Mouse (Mus musculus): Measurements from ENCODE around the gene Retsat. TPM values are rescaled to one million over a fixed set of nuclear protein-coding genes. Genes with fewer than 3 reads are reported as not detected.

Gene Retsat
- total and polyA plus RNA-seq, 3 experiments, result 15.5 to 27.7 (median 15.6) TPM

- Histone ChIP-seq H3K4me2 (ENCODE audit: insufficient read depth, low read depth, poor library complexity, severe bottlenecking) (peak overlapping the region; percentile 39), H3K36me3 (replicated peaks in 1 of 2; ENCODE audit: control insufficient read depth in 1 of 2, insufficient read depth in 1 of 2, low read length in 1 of 2) (peaks cover 0 to 38% of the 10 kb centered on the region in 2 experiments), H3K27ac (ENCODE audit: insufficient read depth, low read depth) (no peak overlapping the region), H3K4me3 (replicated peaks in 1 of 3; ENCODE audit: low read depth in 2 of 3, low read length in 2 of 3, poor library complexity in 1 of 3) (peak overlapping the region; percentile 72 to 89 (median 81)), H3K27me3 (replicated peaks) (no peaks in the 10 kb centered on the region), H3K4me1 (ENCODE audit: control insufficient read depth in 1 of 2, insufficient read depth in 2 of 2) (peaks cover 6 to 36% of the 10 kb centered on the region in 2 experiments), H3K79me2 (replicated peaks; ENCODE audit: control insufficient read depth, extremely low read depth, insufficient read depth, poor library complexity, severe bottlenecking) (no peaks in the 10 kb centered on the region), H3K9ac (ENCODE audit: insufficient read depth, low read depth) (peak overlapping the region; percentile 62), H3K9me3 (replicated peaks; ENCODE audit: low read length) (no peaks in the 10 kb centered on the region)
- no peak for DNase-seq (ENCODE audit: extremely low read depth)
- TF ChIP-seq HCFC1 (IDR thresholded peaks at IDR 0.05; ENCODE audit: low read depth, low read length), result no peak
- in situ Hi-C loops (cut with MboI; ENCODE audit: low pct_ligation_motif_present, low pct_unique_long_range_greater_than_20kb, low sequenced_read_pairs) (no loop called here), dilution Hi-C loops (cut with MboI; ENCODE audit: extremely low pct_ligation_motif_present, extremely low pct_unique_long_range_greater_than_20kb, low sequenced_read_pairs) (no loop called here)
These were observed 699 bp downstream of the Retsat start for GRCm38 (mm10) chr6:72598791-72599557.

GRCm38 (mm10) chr6:72600216-72600615, 1.9 kb downstream of the Retsat start:
- no peak overlapping the region for H3K4me3 ChIP-seq (replicated peaks in 1 of 3; ENCODE audit: low read depth in 2 of 3, low read length in 2 of 3, poor library complexity in 1 of 3)
- no peaks in the 10 kb centered on the region for H3K27me3 ChIP-seq (replicated peaks)
- no peaks in the 10 kb centered on the region for H3K79me2 ChIP-seq (replicated peaks; ENCODE audit: control insufficient read depth, extremely low read depth, insufficient read depth, poor library complexity, severe bottlenecking)
- TF ChIP-seq CTCF (conservative IDR thresholded peaks at IDR 0.05 in 1 of 2, IDR thresholded peaks at IDR 0.05 in 1 of 2; ENCODE audit: low read depth in 2 of 2, low read length in 2 of 2), result no peak
- no peak for TF ChIP-seq NRF1 (IDR thresholded peaks at IDR 0.05; ENCODE audit: low read depth, low read length)
- no peak for TF ChIP-seq EP300 (IDR thresholded peaks at IDR 0.05; ENCODE audit: low read length)
- no peak for TF ChIP-seq POLR2AphosphoS2 (IDR thresholded peaks at IDR 0.05; ENCODE audit: low read depth, low read length)
- no peak for TF ChIP-seq TCF12 (IDR thresholded peaks at IDR 0.05; ENCODE audit: low read depth, low read length)
- TF ChIP-seq USF1 (IDR thresholded peaks at IDR 0.05; ENCODE audit: low read depth, low read length), result no peak
- no peak overlapping the region for H3K27ac ChIP-seq (ENCODE audit: insufficient read depth, low read depth)
- in situ Hi-C loops (cut with MboI; ENCODE audit: low pct_ligation_motif_present, low pct_unique_long_range_greater_than_20kb, low sequenced_read_pairs) (loop anchor here (5.0 kb wide), 1 partner anchor 37 kb away; no protein-coding TSS in a partner anchor), dilution Hi-C loops (cut with MboI; ENCODE audit: extremely low pct_ligation_motif_present, extremely low pct_unique_long_range_greater_than_20kb, low sequenced_read_pairs) (no loop called here)
- no peaks in the 10 kb centered on the region for H3K9me3 ChIP-seq (replicated peaks; ENCODE audit: low read length)
- no peak overlapping the region for H3K4me2 ChIP-seq (ENCODE audit: insufficient read depth, low read depth, poor library complexity, severe bottlenecking)
- no peak overlapping the region for H3K9ac ChIP-seq (ENCODE audit: insufficient read depth, low read depth)
- no peak for DNase-seq (ENCODE audit: extremely low read depth)
- peaks cover 6 to 36% of the 10 kb centered on the region in 2 experiments for H3K4me1 ChIP-seq (ENCODE audit: control insufficient read depth in 1 of 2, insufficient read depth in 2 of 2)
- H3K36me3 ChIP-seq (replicated peaks in 1 of 2; ENCODE audit: control insufficient read depth in 1 of 2, insufficient read depth in 1 of 2, low read length in 1 of 2), result peaks cover 0 to 45% of the 10 kb centered on the region in 2 experiments

GRCm38 (mm10) chr6:72600771-72601170, 2.5 kb downstream of the Retsat start:
- dilution Hi-C loops (cut with MboI; ENCODE audit: extremely low pct_ligation_motif_present, extremely low pct_unique_long_range_greater_than_20kb, low sequenced_read_pairs), result no loop called here
- Histone ChIP-seq H3K27ac (ENCODE audit: insufficient read depth, low read depth) (no peak overlapping the region), H3K79me2 (replicated peaks; ENCODE audit: control insufficient read depth, extremely low read depth, insufficient read depth, poor library complexity, severe bottlenecking) (no peaks in the 10 kb centered on the region), H3K4me2 (ENCODE audit: insufficient read depth, low read depth, poor library complexity, severe bottlenecking) (no peak overlapping the region), H3K9me3 (replicated peaks; ENCODE audit: low read length) (no peaks in the 10 kb centered on the region), H3K4me3 (replicated peaks in 1 of 3; ENCODE audit: low read depth in 2 of 3, low read length in 2 of 3, poor library complexity in 1 of 3) (no peak overlapping the region), H3K9ac (ENCODE audit: insufficient read depth, low read depth) (no peak overlapping the region), H3K4me1 (ENCODE audit: control insufficient read depth in 1 of 2, insufficient read depth in 2 of 2) (peaks cover 6 to 36% of the 10 kb centered on the region in 2 experiments), H3K36me3 (replicated peaks in 1 of 2; ENCODE audit: control insufficient read depth in 1 of 2, insufficient read depth in 1 of 2, low read length in 1 of 2) (peaks cover 3 to 47% of the 10 kb centered on the region in 2 experiments), H3K27me3 (replicated peaks) (no peaks in the 10 kb centered on the region)
- no peak for DNase-seq (ENCODE audit: extremely low read depth)
- in situ Hi-C loops (cut with MboI; ENCODE audit: low pct_ligation_motif_present, low pct_unique_long_range_greater_than_20kb, low sequenced_read_pairs), result loop anchor here (5.0 kb wide), 1 partner anchor 37 kb away; no protein-coding TSS in a partner anchor
- TF ChIP-seq JUN (IDR thresholded peaks at IDR 0.05; ENCODE audit: insufficient read depth, low read depth, low read length) (no peak), ZMIZ1 (IDR thresholded peaks at IDR 0.05; ENCODE audit: low read depth, low read length) (no peak), POLR2AphosphoS2 (IDR thresholded peaks at IDR 0.05; ENCODE audit: low read depth, low read length) (no peak), SIN3A (IDR thresholded peaks at IDR 0.05; ENCODE audit: low read length) (no peak), HCFC1 (IDR thresholded peaks at IDR 0.05; ENCODE audit: low read depth, low read length) (no peak), RCOR1 (conservative IDR thresholded peaks at IDR 0.05; ENCODE audit: low read depth, low read length) (no peak), KAT2A (IDR thresholded peaks at IDR 0.05; ENCODE audit: insufficient replicate concordance, low read length) (no peak), GABPA (IDR thresholded peaks at IDR 0.05; ENCODE audit: insufficient replicate concordance, low read depth, low read length) (no peak), JUND (conservative IDR thresholded peaks at IDR 0.05; ENCODE audit: low read depth, low read length) (no peak), CHD2 (IDR thresholded peaks at IDR 0.05; ENCODE audit: low read length) (no peak), ETS1 (conservative IDR thresholded peaks at IDR 0.05; ENCODE audit: low read depth, low read length) (no peak), NRF1 (IDR thresholded peaks at IDR 0.05; ENCODE audit: low read depth, low read length) (no peak), RAD21 (IDR thresholded peaks at IDR 0.05; ENCODE audit: low read depth, low read length) (no peak), ZKSCAN1 (IDR thresholded peaks at IDR 0.05; ENCODE audit: borderline replicate concordance, low read depth, low read length) (no peak), CHD1 (IDR thresholded peaks at IDR 0.05; ENCODE audit: low read depth, low read length) (no peak), NELFE (IDR thresholded peaks at IDR 0.05; ENCODE audit: low read depth, low read length) (no peak), MAFK (IDR thresholded peaks at IDR 0.05; ENCODE audit: insufficient replicate concordance, low read length) (no peak), MAX (IDR thresholded peaks at IDR 0.05; ENCODE audit: low read length) (no peak), ZC3H11A (IDR thresholded peaks at IDR 0.05; ENCODE audit: low read depth, low read length) (no peak), UBTF (IDR thresholded peaks at IDR 0.05; ENCODE audit: low read depth, low read length) (no peak)

Data from CH12.LX (cell line).